Mouse (Mus musculus) embryonic fibroblast, embryonic 13.5 days (primary cell): ENCODE measurements around the gene Krtap16-1.

ENCODE experiments used
- CTCF ChIP-seq: IDR thresholded peaks from 2 replicates; pipeline ENCODE4 v1.5.1; 2011; ENCODE audit warnings: mild to moderate bottlenecking, control low read depth, low read length, moderate library complexity, borderline replicate concordance; ENCODE audit not compliant: insufficient read depth
- POLR2A ChIP-seq: IDR thresholded peaks from 2 replicates; pipeline ENCODE4 v1.6.1; 2011; ENCODE audit warnings: low read depth, mild to moderate bottlenecking, control low read depth, low read length, moderate library complexity

DNA sequence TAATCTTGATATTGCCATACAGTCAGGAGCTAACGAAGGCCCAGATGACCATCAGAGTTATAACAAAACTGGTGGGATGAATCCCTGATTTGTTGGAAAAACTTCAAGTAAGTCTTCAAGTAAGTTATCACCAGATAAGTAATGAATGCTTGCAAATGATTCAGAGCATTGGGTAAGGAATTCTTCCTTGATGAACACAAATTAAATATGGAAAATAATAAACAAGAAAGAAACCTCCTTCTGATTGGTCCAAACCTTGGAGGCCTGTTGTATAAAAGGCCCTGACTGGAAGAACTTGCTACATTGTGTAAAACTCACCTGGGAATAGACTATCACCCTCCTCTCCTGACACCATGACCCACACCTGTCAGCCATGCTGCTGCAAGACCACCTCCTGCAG is 50.4 kb downstream of the Krtap16-1 start, which contains the start of gene Krtap31-2:
- TF ChIP-seq CTCF (no peak), POLR2A (no peak)
